Mouse (Mus musculus): ENCODE measurements at regions not wholly inside any gene's neighbourhood (a gene's known extent, or its start where the extent isn't known, plus 50 kb on each side); places are given as distances from the start of the nearest gene placed in this dataset.

GRCm38 (mm10) chr8:89525041-89525440 is 481.1 kb upstream of the Sall1 start:
- TF ChIP-seq CTCF (IDR thresholded peaks at IDR 0.05; ENCODE audit: control insufficient read depth, insufficient read depth, low read length) (no peak), POLR2A (IDR thresholded peaks at IDR 0.05; ENCODE audit: borderline replicate concordance, control insufficient read depth, low read depth, low read length) (no peak)

Measured in bone marrow, adult 2 months (tissue).